Mouse (Mus musculus): ENCODE measurements around the gene Wdr95. TPM values are rescaled to one million over a fixed set of nuclear protein-coding genes. Genes with fewer than 3 reads are reported as not detected.

The Wdr95 gene
- polyA plus RNA-seq, 1 experiment from 2014 or later = not detected

DNA sequence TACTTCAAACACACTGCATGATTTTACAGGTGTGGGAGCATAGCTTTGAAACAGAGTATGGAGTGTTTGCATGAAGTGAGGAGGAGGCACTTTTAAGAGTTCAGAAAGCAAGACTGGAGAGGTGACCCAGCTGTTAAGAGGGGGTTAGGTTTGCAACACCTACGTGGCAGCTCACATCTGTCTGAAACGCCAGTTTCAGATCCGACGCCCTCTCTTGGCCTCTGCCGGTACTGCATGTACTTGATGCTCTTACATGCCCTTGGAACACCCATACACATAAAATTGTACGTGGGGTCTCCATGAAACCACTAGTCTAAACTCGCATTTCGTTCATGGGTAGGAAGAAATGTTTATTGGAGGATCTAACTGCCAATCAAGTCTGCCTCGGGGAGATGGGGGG, 24.3 kb downstream of the Wdr95 start:
- Histone ChIP-seq H3K36me3 (no peaks in the 10 kb centered on the region), H3K27ac (no peak overlapping the region), H3K4me1 (replicated peaks) (no peaks in the 10 kb centered on the region), H3K4me3 (replicated peaks) (no peak overlapping the region), H3K27me3 (no peaks in the 10 kb centered on the region), H3K9ac (no peak overlapping the region), H3K4me2 (no peak overlapping the region), H3K9me3 (replicated peaks) (no peaks in the 10 kb centered on the region)
- WGBS (ENCODE audit: insufficient replicate concordance) = 32% methylated on average over 9 of the region's 9 CpGs
- DNase-seq (no peak), ATAC-seq (ENCODE audit: low read depth) (no peak)

DNA sequence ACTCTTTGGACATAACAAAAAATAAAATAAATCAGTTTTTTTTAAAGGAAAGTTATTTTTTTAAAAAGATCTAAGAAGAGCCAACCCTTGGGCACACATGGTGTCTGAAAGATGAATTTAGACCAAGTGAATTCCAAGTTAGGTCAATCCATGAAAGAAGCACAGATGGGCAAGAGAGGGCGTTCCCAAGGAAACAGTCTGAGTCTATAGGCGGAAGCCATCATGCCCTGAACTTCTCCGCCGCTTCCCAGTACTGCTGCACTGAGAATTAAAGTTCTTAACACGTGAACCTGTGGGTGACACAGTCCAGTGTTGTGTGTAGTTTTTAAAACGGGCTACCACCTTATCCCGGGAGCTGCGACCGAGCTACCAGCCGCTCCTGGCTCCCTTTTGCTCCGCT, 24.9 kb downstream of the Wdr95 start:
- ATAC-seq (ENCODE audit: low read depth) (no peak), DNase-seq (no peak)
- Histone ChIP-seq H3K9me3 (replicated peaks) (no peaks in the 10 kb centered on the region), H3K27me3 (no peaks in the 10 kb centered on the region), H3K9ac (no peak overlapping the region), H3K4me2 (no peak overlapping the region), H3K4me1 (replicated peaks) (no peaks in the 10 kb centered on the region), H3K4me3 (replicated peaks) (no peak overlapping the region), H3K36me3 (no peaks in the 10 kb centered on the region), H3K27ac (no peak overlapping the region)
- 77% methylated on average over 11 of the region's 11 CpGs for WGBS (ENCODE audit: insufficient replicate concordance)

DNA sequence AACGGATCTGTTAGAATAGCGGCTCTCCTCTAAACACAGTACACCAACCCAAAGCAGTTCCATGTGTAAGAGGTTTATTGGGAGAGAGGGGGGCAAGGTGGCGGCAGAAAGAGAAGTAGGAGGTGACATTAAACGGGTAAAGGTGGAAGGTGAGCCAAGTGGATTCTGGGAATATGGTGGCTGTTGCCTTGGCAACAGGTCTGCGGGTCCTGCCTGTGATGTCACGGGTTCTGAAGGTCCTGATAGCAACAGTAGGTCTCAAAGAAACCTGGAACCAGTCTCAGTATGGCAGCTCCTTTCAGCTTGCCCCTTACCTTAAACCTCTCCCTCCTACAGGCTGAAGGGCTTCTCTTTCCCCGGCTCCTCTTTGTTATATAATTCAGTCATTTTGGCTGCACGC, 25.9 kb downstream of the Wdr95 start:
- 78% methylated on average over 8 of the region's 8 CpGs for WGBS (ENCODE audit: insufficient replicate concordance)
- DNase-seq (no peak), ATAC-seq (ENCODE audit: low read depth) (no peak)
- H3K27ac ChIP-seq = no peak overlapping the region
- no peak overlapping the region for H3K4me2 ChIP-seq
- H3K4me1 ChIP-seq (replicated peaks) = no peaks in the 10 kb centered on the region
- H3K36me3 ChIP-seq = no peaks in the 10 kb centered on the region
- no peaks in the 10 kb centered on the region for H3K9me3 ChIP-seq (replicated peaks)
- H3K9ac ChIP-seq = no peak overlapping the region
- H3K4me3 ChIP-seq (replicated peaks) = no peak overlapping the region
- no peaks in the 10 kb centered on the region for H3K27me3 ChIP-seq

DNA sequence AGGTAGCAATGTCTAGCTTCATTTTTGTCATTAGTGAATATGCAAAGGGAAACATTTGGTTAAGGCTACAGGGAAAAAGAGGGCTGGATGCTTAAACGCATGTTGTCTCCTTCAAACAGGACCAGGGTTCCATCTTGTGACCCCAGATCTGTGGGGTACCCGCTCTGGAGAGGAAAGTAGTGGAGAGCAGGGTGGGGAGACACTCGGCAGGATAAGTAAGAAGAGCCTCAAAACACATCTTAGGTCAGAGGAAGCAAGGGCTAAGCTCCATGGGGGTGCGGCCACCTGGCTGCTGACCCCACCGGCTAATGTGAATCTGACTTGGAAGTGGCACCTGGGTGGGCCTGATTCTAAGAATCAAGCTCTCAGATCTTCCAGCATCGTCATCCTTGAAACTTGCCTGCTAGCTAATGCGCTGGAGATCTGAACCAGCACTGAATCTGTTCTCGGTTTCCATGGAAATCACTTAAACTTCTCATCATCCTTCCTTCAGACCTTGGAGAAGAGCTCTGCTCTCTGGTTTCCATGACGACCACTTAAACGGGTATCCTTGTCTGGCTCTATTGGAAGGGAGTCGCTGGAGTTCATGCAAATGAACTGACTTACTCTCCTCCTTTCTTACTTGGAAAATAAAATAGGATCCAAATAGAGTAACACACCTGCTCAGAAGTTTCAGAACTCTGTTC, 32.6 kb downstream of the Wdr95 start:
- H3K4me1 ChIP-seq (replicated peaks) = no peaks in the 10 kb centered on the region
- no peaks in the 10 kb centered on the region for H3K9me3 ChIP-seq (replicated peaks)
- no peak for ATAC-seq (ENCODE audit: low read depth)
- WGBS (ENCODE audit: insufficient replicate concordance) = 51% methylated on average over 11 of the region's 11 CpGs
- no peak overlapping the region for H3K27ac ChIP-seq
- DNase-seq = no peak
- H3K4me2 ChIP-seq = no peak overlapping the region
- no peak overlapping the region for H3K4me3 ChIP-seq (replicated peaks)
- no peaks in the 10 kb centered on the region for H3K36me3 ChIP-seq
- no peak overlapping the region for H3K9ac ChIP-seq
- no peaks in the 10 kb centered on the region for H3K27me3 ChIP-seq

DNA sequence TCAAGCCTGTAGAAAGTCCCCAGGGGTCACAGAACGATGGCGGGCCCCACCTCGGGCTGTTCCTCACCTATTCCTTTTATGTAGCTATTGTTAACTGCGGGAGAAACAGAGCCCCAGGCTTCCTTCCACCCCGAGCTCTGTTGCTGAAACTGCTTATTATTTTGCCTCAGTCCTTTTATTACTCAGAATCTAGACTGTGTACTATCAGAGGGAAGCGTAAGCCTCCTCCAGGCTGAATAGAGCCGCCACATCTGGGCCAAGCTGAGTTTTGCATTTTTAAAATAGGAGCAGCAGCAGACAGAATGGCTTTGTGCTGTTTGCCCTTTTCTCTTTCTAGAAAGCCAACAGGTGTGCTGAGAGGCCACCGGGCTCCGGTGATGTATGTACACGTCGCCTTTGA, 37.5 kb downstream of the Wdr95 start:
- no peak overlapping the region for H3K4me3 ChIP-seq (replicated peaks)
- ATAC-seq (ENCODE audit: low read depth) = no peak
- H3K27ac ChIP-seq = no peak overlapping the region
- H3K27me3 ChIP-seq = no peaks in the 10 kb centered on the region
- 65% methylated on average over 11 of the region's 11 CpGs for WGBS (ENCODE audit: insufficient replicate concordance)
- no peaks in the 10 kb centered on the region for H3K9me3 ChIP-seq (replicated peaks)
- no peak overlapping the region for H3K4me2 ChIP-seq
- DNase-seq = no peak
- H3K9ac ChIP-seq = no peak overlapping the region
- no peaks in the 10 kb centered on the region for H3K4me1 ChIP-seq (replicated peaks)
- H3K36me3 ChIP-seq = no peaks in the 10 kb centered on the region

DNA sequence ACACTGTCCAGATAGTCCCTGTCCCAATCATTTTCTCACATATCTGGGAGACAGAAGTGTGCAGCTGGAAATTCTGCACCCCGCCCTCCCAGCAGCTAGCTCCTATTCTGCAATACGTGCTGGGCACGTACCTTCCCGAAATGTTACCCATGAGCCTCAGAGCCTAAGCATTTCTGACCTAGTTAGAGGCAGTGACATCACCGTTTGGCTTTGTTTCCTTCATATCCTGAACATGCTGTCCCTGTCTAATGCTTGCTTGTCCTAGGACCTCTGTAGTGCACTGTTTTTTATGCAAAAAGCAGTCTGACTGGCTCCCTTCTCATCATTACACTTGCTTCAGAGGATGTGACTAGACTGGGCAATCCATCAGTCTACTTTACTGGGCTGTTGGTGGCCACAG, 38.5 kb downstream of the Wdr95 start:
- WGBS (ENCODE audit: insufficient replicate concordance) = 74% methylated on average over 5 of the region's 5 CpGs
- no peaks in the 10 kb centered on the region for H3K4me1 ChIP-seq (replicated peaks)
- no peaks in the 10 kb centered on the region for H3K36me3 ChIP-seq
- H3K27me3 ChIP-seq = no peaks in the 10 kb centered on the region
- H3K9ac ChIP-seq = no peak overlapping the region
- no peak overlapping the region for H3K27ac ChIP-seq
- no peaks in the 10 kb centered on the region for H3K9me3 ChIP-seq (replicated peaks)
- no peak overlapping the region for H3K4me3 ChIP-seq (replicated peaks)
- no peak overlapping the region for H3K4me2 ChIP-seq
- ATAC-seq (ENCODE audit: low read depth) (no peak), DNase-seq (no peak)

DNA sequence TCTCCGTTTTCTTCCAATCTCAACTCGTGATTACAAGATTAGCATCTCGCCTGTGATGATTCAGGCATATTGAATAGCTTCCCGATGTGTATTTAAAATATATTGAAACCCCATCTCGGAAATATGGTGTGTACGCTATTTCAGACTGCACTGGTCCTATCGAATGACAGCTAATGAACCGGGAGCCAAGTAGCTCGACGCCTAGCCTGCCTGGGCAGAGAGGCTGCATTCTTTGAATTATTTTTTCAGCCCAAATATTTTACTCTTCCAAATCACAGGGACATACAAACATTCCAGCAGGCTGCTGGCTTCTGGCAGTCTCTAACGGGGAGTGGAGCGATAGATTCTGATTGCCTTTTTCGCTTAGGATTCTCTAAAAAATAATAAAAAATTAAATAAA, 40.5 kb downstream of the Wdr95 start:
- Histone ChIP-seq H3K27me3 (no peaks in the 10 kb centered on the region), H3K4me3 (replicated peaks) (no peak overlapping the region), H3K4me2 (no peak overlapping the region), H3K27ac (no peak overlapping the region), H3K4me1 (replicated peaks) (no peaks in the 10 kb centered on the region), H3K9ac (no peak overlapping the region), H3K36me3 (no peaks in the 10 kb centered on the region), H3K9me3 (replicated peaks) (no peaks in the 10 kb centered on the region)
- ATAC-seq (ENCODE audit: low read depth) (no peak), DNase-seq (no peak)
- WGBS (ENCODE audit: insufficient replicate concordance) = 71% methylated on average over 13 of the region's 13 CpGs

DNA sequence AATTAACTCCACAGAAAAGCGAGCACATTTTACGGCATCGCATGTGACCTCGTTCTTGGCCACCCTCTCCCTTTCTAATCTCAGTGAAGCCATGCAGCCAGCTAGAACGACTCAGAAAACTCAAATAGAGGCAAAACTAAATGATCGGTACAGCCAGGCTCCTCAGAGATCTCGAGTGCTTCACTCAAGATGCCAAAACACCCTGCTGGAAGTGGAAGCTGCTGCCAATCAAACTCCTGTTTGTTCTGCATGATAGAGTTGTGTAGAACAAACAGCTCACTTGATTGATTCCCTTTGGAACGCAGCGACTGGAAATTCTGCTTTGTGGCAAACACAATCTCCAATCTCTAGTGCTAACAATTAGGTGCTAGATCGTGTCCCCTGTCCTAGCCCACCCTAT, 48.5 kb downstream of the Wdr95 start:
- H3K4me2 ChIP-seq = no peak overlapping the region
- no peak overlapping the region for H3K4me3 ChIP-seq (replicated peaks)
- no peaks in the 10 kb centered on the region for H3K36me3 ChIP-seq
- H3K9ac ChIP-seq = no peak overlapping the region
- no peak overlapping the region for H3K27ac ChIP-seq
- H3K4me1 ChIP-seq (replicated peaks) = no peaks in the 10 kb centered on the region
- ATAC-seq (ENCODE audit: low read depth) = no peak
- 55% methylated on average over 10 of the region's 10 CpGs for WGBS (ENCODE audit: insufficient replicate concordance)
- DNase-seq = no peak
- H3K9me3 ChIP-seq (replicated peaks) = no peaks in the 10 kb centered on the region
- no peaks in the 10 kb centered on the region for H3K27me3 ChIP-seq

DNA sequence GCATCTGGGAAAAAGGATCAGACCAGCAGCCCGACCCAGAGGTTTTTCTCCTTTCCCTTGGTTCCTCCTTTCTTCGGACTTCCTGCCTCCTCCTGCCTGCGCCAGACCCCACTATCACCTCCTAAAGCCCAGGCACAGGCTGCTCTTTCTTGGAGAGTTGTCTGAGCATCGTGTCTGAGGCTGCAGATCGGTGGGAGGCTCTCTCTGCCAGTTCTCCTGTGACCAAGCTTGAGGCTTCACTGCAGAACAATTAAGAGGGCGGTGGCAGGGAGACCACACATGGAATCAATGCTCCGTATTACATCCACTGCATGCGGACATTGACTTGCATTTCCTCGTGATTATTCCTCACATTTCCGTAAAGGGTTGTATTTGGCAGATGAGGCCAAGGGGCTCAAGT, 49.0 kb downstream of the Wdr95 start:
- ATAC-seq (ENCODE audit: low read depth) = no peak
- H3K4me2 ChIP-seq = no peak overlapping the region

DNA sequence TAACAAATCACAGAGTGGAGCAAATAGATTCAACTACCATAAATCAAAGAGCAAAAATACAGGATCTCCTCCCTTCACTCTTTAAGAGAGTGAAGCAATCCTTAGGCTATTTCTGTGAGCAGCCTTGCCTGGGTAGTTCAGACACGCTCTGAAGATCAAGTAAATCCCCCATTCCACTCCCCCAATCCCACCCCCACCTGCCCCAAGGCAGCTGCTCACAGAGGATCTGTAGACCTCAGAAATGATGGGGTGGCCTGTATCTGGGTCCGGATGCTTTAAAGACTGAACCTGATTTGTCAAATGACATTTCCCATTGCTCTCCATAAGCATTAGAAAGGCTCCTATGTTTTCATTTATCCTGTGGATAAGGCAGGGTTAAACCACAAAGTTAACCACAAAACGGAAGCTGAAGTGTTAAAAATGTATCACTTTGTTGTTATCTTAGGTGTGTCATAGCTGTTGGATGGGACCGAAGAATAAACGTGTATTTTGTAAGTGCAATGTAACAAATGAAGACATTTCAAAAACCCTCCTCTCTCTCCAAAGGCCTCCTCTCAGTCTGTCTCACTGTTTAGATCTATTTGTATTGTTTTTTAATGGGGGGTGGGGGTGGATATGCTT, 54.3 kb downstream of the Wdr95 start:
- no peak for ATAC-seq (ENCODE audit: low read depth)
- 26% methylated on average over 5 of the region's 5 CpGs for WGBS (ENCODE audit: insufficient replicate concordance)

More for the DNA sequence above, 49.0 kb downstream of the Wdr95 start:
- no peak for DNase-seq
- Histone ChIP-seq H3K4me1 (replicated peaks) (no peaks in the 10 kb centered on the region), H3K27ac (no peak overlapping the region), H3K9me3 (replicated peaks) (no peaks in the 10 kb centered on the region), H3K4me3 (replicated peaks) (no peak overlapping the region), H3K27me3 (no peaks in the 10 kb centered on the region), H3K36me3 (no peaks in the 10 kb centered on the region), H3K9ac (no peak overlapping the region)
- 32% methylated on average over 10 of the region's 10 CpGs for WGBS (ENCODE audit: insufficient replicate concordance)

DNA sequence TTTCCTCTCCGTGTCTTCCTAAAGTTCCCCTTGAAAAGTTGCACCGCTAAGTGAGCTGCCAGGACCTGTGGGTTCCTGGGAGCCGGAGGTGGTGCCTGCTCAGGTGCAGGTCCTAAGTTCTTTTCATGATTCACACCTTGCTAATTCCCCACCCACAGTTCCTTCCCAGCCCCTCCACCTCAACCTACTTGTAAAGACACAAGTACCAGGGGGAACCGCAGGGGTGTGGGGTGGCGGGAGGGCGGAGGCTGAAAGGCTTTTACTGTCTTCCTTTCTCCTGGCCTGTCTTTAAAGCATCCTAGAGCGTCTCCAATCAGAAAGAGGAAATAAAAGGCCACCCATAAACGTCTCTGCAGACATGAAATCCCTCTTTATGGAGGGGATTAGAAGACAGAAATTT, 55.0 kb downstream of the Wdr95 start:
- peaks cover 10% of the 10 kb centered on the region for H3K4me1 ChIP-seq (replicated peaks)
- DNase-seq (no peak), ATAC-seq (ENCODE audit: low read depth) (no peak)
- WGBS (ENCODE audit: insufficient replicate concordance) = 25% methylated on average over 8 of the region's 8 CpGs
- no peak overlapping the region for H3K4me3 ChIP-seq (replicated peaks)
- no peaks in the 10 kb centered on the region for H3K36me3 ChIP-seq
- H3K9ac ChIP-seq = no peak overlapping the region
- no peaks in the 10 kb centered on the region for H3K9me3 ChIP-seq (replicated peaks)
- H3K4me2 ChIP-seq = no peak overlapping the region
- no peak overlapping the region for H3K27ac ChIP-seq
- no peaks in the 10 kb centered on the region for H3K27me3 ChIP-seq

More for the DNA sequence above, 54.3 kb downstream of the Wdr95 start:
- Histone ChIP-seq H3K36me3 (no peaks in the 10 kb centered on the region), H3K9me3 (replicated peaks) (no peaks in the 10 kb centered on the region), H3K4me3 (replicated peaks) (no peak overlapping the region), H3K4me1 (replicated peaks) (peaks cover 3% of the 10 kb centered on the region), H3K9ac (no peak overlapping the region), H3K27ac (no peak overlapping the region), H3K4me2 (no peak overlapping the region), H3K27me3 (no peaks in the 10 kb centered on the region)
- DNase-seq = no peak

DNA sequence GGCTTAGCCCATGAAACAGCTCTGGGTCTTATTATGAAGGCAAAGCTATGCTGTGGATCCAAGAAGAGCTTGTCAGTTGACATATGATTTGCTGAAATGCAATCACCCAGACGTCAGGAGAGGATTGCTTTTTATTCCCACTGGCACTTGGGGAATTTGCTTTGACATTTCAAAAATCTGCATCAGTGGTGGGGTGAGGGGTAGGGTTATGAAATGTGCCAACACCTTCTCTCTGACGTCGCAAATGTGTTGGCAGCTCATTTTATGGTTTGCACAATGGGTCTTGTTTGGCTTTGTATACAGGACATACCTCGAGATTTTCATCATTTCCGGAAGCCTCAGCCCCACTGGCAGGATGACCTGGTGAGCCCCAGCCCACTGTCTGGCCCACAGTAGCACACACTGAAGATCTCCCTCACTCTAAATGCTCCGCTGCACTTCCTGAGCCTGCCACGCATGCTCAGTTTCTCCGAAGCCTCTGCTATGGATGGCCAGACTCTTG, 55.7 kb downstream of the Wdr95 start:
- Histone ChIP-seq H3K27ac (no peak overlapping the region), H3K4me1 (replicated peaks) (peaks cover 17% of the 10 kb centered on the region), H3K36me3 (no peaks in the 10 kb centered on the region), H3K9me3 (replicated peaks) (no peaks in the 10 kb centered on the region), H3K4me3 (replicated peaks) (no peak overlapping the region), H3K4me2 (no peak overlapping the region), H3K27me3 (no peaks in the 10 kb centered on the region), H3K9ac (no peak overlapping the region)
- 65% methylated on average over 8 of the region's 8 CpGs for WGBS (ENCODE audit: insufficient replicate concordance)
- no peak for DNase-seq
- ATAC-seq (ENCODE audit: low read depth) = no peak
